Mouse (Mus musculus) kidney, postnatal 25 days (tissue): ENCODE results near the gene Mbtps2.
A peak's percentile ranks its signal among the peaks of the same experiment; 100 is the strongest.

ENCODE experiments used
- DNase-seq, 2 experiments: peaks; one replicate each; pipeline ENCODE4 v3.0.0; 2021; ENCODE audit warnings: mixed read lengths in 2 of 2

Gene Mbtps2

GRCm38 (mm10) chrX:157598186-157598996 is at the start of gene Mbtps2:
TSS of gene Mbtps2 (minus strand) at chrX:157598715.
- peak; percentile 62 to 83 for DNase-seq

GRCm38 (mm10) chrX:157646399-157646798 is 47.9 kb upstream of the Mbtps2 start:
- no peak for DNase-seq

- no peak for DNase-seq
Observed at GRCm38 (mm10) chrX:157644700-157645099, 46.2 kb upstream of the Mbtps2 start.

- peak; percentile 40 to 50 for DNase-seq
Observed at GRCm38 (mm10) chrX:157644300-157644699, 45.8 kb upstream of the Mbtps2 start.

GRCm38 (mm10) chrX:157642856-157643255 is 44.3 kb upstream of the Mbtps2 start:
- no peak for DNase-seq

- peak; percentile 4 to 40 for DNase-seq
Observed at GRCm38 (mm10) chrX:157637253-157637652, 38.7 kb upstream of the Mbtps2 start.

- DNase-seq = no peak
Observed at GRCm38 (mm10) chrX:157633676-157634414, 35.3 kb upstream of the Mbtps2 start.

GRCm38 (mm10) chrX:157630341-157630740 is 31.8 kb upstream of the Mbtps2 start:
- no peak for DNase-seq

GRCm38 (mm10) chrX:157612894-157613293 is 14.4 kb upstream of the Mbtps2 start:
- peak in 1 of 2 experiments; percentile 2 for DNase-seq

GRCm38 (mm10) chrX:157601450-157601849 is 2.9 kb upstream of the Mbtps2 start:
- DNase-seq = peak; percentile 30 to 49

GRCm38 (mm10) chrX:157597585-157598185 is 830 bp downstream of the Mbtps2 start:
- no peak for DNase-seq

- no peak for DNase-seq
Observed at GRCm38 (mm10) chrX:157596802-157597201, 1.7 kb downstream of the Mbtps2 start.

GRCm38 (mm10) chrX:157595927-157596326 is 2.6 kb downstream of the Mbtps2 start:
- DNase-seq = no peak

- no peak for DNase-seq
Observed at GRCm38 (mm10) chrX:157594606-157595005, 3.9 kb downstream of the Mbtps2 start.

- no peak for DNase-seq
Observed at GRCm38 (mm10) chrX:157587001-157587400, 11.5 kb downstream of the Mbtps2 start.

GRCm38 (mm10) chrX:157586397-157586796 is 12.1 kb downstream of the Mbtps2 start:
- DNase-seq = no peak

- no peak for DNase-seq
Observed at GRCm38 (mm10) chrX:157579108-157579614, 19.4 kb downstream of the Mbtps2 start.

GRCm38 (mm10) chrX:157574683-157575082 is 23.8 kb downstream of the Mbtps2 start:
- DNase-seq = no peak

- no peak for DNase-seq
Observed at GRCm38 (mm10) chrX:157568840-157569239, 29.7 kb downstream of the Mbtps2 start, which contains the start of gene Yy2. TSS of gene Yy2 (minus strand) at chrX:157568985.

GRCm38 (mm10) chrX:157563794-157564193 is 34.7 kb downstream of the Mbtps2 start:
- peak in 1 of 2 experiments; percentile 37 for DNase-seq

- DNase-seq = peak; percentile 18 to 67
Observed at GRCm38 (mm10) chrX:157547082-157547481, 51.4 kb downstream of the Mbtps2 start.

GRCm38 (mm10) chrX:157506400-157506799 is 92.1 kb downstream of the Mbtps2 start:
- no peak for DNase-seq

GRCm38 (mm10) chrX:157504506-157504905 is 94.0 kb downstream of the Mbtps2 start:
- no peak for DNase-seq
